Mouse (Mus musculus) layer of hippocampus, postnatal 14 days (tissue): ENCODE results near the gene F2. TPM values are rescaled to one million over a fixed set of nuclear protein-coding genes. Genes with fewer than 3 reads are reported as not detected.

ENCODE experiments used
- total RNA-seq, 2 experiments: library from RNA; stranded (reverse); gene quantifications; 2 replicates each; pipeline ENCODE4 v1.2.3; 2021

F2 gene
- total RNA-seq, 2 experiments from 2014 or later, result 0.25 TPM; not detected in 1

Other genes with a start within 250 kb of the F2 start
- gene 1110051M20Rik, start 191.7 kb downstream of the F2 start, total RNA-seq, result 100 to 1,000 TPM in 1 of 2 experiments, 10 to 100 TPM in 1; 90.8 to 106 TPM
- 10 to 100 TPM; 38.0 to 40.2 TPM for gene Lrp4, start 178.9 kb downstream of the F2 start, total RNA-seq
- 100 to 1,000 TPM; 112 to 120 TPM for gene Ckap5, start 109.7 kb downstream of the F2 start, total RNA-seq
- 10 to 100 TPM; 11.1 to 13.0 TPM for gene Zfp408, start 13.4 kb upstream of the F2 start, total RNA-seq
- gene Arhgap1, start 13.4 kb upstream of the F2 start, total RNA-seq, result 10 to 100 TPM; 65.8 to 68.0 TPM
- gene Atg13, start 74.2 kb upstream of the F2 start, total RNA-seq, result 10 to 100 TPM; 57.2 to 59.5 TPM
- 1 to 10 TPM; 7.5 to 8.5 TPM for gene Harbi1, start 74.4 kb upstream of the F2 start, total RNA-seq
- 10 to 100 TPM; 45.5 to 49.1 TPM for gene Ambra1, start 93.7 kb upstream of the F2 start, total RNA-seq